Mouse (Mus musculus): ENCODE results near the gene Kdm7a. TPM values are rescaled to one million over a fixed set of nuclear protein-coding genes. Genes with fewer than 3 reads are reported as not detected.

Kdm7a gene
- total RNA-seq, 1 experiment from 2014 or later, result 27.6 TPM

GRCm38 (mm10) chr6:39217138-39217537, 10.5 kb upstream of the Kdm7a start:
- no peak for ATAC-seq (replicated peaks in 1 of 2; ENCODE audit: insufficient read depth in 1 of 2, low FRiP score in 2 of 2, low TSS enrichment in 1 of 2, low read depth in 1 of 2, poor library complexity in 2 of 2, severe bottlenecking in 2 of 2)

- ATAC-seq (replicated peaks in 1 of 2; ENCODE audit: insufficient read depth in 1 of 2, low FRiP score in 2 of 2, low TSS enrichment in 1 of 2, low read depth in 1 of 2, poor library complexity in 2 of 2, severe bottlenecking in 2 of 2), result no peak
Observed at GRCm38 (mm10) chr6:39214949-39215606, 8.5 kb upstream of the Kdm7a start.

- no peak for ATAC-seq (replicated peaks in 1 of 2; ENCODE audit: insufficient read depth in 1 of 2, low FRiP score in 2 of 2, low TSS enrichment in 1 of 2, low read depth in 1 of 2, poor library complexity in 2 of 2, severe bottlenecking in 2 of 2)
Observed at GRCm38 (mm10) chr6:39209677-39210076, 3.1 kb upstream of the Kdm7a start.

- no peak for ATAC-seq (replicated peaks in 1 of 2; ENCODE audit: insufficient read depth in 1 of 2, low FRiP score in 2 of 2, low TSS enrichment in 1 of 2, low read depth in 1 of 2, poor library complexity in 2 of 2, severe bottlenecking in 2 of 2)
Observed at GRCm38 (mm10) chr6:39208181-39208580, 1.6 kb upstream of the Kdm7a start.

- ATAC-seq (replicated peaks in 1 of 2; ENCODE audit: insufficient read depth in 1 of 2, low FRiP score in 2 of 2, low TSS enrichment in 1 of 2, low read depth in 1 of 2, poor library complexity in 2 of 2, severe bottlenecking in 2 of 2), result no peak
Observed at GRCm38 (mm10) chr6:39205650-39206580, 674 bp downstream of the Kdm7a start.

GRCm38 (mm10) chr6:39205064-39205649, 1.4 kb downstream of the Kdm7a start:
- peak; percentile 74 to 79 for ATAC-seq (replicated peaks in 1 of 2; ENCODE audit: insufficient read depth in 1 of 2, low FRiP score in 2 of 2, low TSS enrichment in 1 of 2, low read depth in 1 of 2, poor library complexity in 2 of 2, severe bottlenecking in 2 of 2)

GRCm38 (mm10) chr6:39204444-39204843, 2.1 kb downstream of the Kdm7a start:
- no peak for ATAC-seq (replicated peaks in 1 of 2; ENCODE audit: insufficient read depth in 1 of 2, low FRiP score in 2 of 2, low TSS enrichment in 1 of 2, low read depth in 1 of 2, poor library complexity in 2 of 2, severe bottlenecking in 2 of 2)

GRCm38 (mm10) chr6:39203236-39203635, 3.4 kb downstream of the Kdm7a start:
- ATAC-seq (replicated peaks in 1 of 2; ENCODE audit: insufficient read depth in 1 of 2, low FRiP score in 2 of 2, low TSS enrichment in 1 of 2, low read depth in 1 of 2, poor library complexity in 2 of 2, severe bottlenecking in 2 of 2), result no peak

- no peak for ATAC-seq (replicated peaks in 1 of 2; ENCODE audit: insufficient read depth in 1 of 2, low FRiP score in 2 of 2, low TSS enrichment in 1 of 2, low read depth in 1 of 2, poor library complexity in 2 of 2, severe bottlenecking in 2 of 2)
Observed at GRCm38 (mm10) chr6:39193006-39193405, 13.6 kb downstream of the Kdm7a start.

- ATAC-seq (replicated peaks in 1 of 2; ENCODE audit: insufficient read depth in 1 of 2, low FRiP score in 2 of 2, low TSS enrichment in 1 of 2, low read depth in 1 of 2, poor library complexity in 2 of 2, severe bottlenecking in 2 of 2), result no peak
Observed at GRCm38 (mm10) chr6:39191518-39191917, 15.1 kb downstream of the Kdm7a start.

GRCm38 (mm10) chr6:39187227-39187626, 19.4 kb downstream of the Kdm7a start:
- ATAC-seq (replicated peaks in 1 of 2; ENCODE audit: insufficient read depth in 1 of 2, low FRiP score in 2 of 2, low TSS enrichment in 1 of 2, low read depth in 1 of 2, poor library complexity in 2 of 2, severe bottlenecking in 2 of 2), result no peak; a peak in 1 of 4 replicates

- ATAC-seq (replicated peaks in 1 of 2; ENCODE audit: insufficient read depth in 1 of 2, low FRiP score in 2 of 2, low TSS enrichment in 1 of 2, low read depth in 1 of 2, poor library complexity in 2 of 2, severe bottlenecking in 2 of 2), result no peak
Observed at GRCm38 (mm10) chr6:39169089-39169488, 37.5 kb downstream of the Kdm7a start.

- ATAC-seq (replicated peaks in 1 of 2; ENCODE audit: insufficient read depth in 1 of 2, low FRiP score in 2 of 2, low TSS enrichment in 1 of 2, low read depth in 1 of 2, poor library complexity in 2 of 2, severe bottlenecking in 2 of 2), result no peak
Observed at GRCm38 (mm10) chr6:39164891-39165290, 41.7 kb downstream of the Kdm7a start.

- no peak for ATAC-seq (replicated peaks in 1 of 2; ENCODE audit: insufficient read depth in 1 of 2, low FRiP score in 2 of 2, low TSS enrichment in 1 of 2, low read depth in 1 of 2, poor library complexity in 2 of 2, severe bottlenecking in 2 of 2)
Observed at GRCm38 (mm10) chr6:39161975-39162374, 44.6 kb downstream of the Kdm7a start.

- no peak for ATAC-seq (replicated peaks in 1 of 2; ENCODE audit: insufficient read depth in 1 of 2, low FRiP score in 2 of 2, low TSS enrichment in 1 of 2, low read depth in 1 of 2, poor library complexity in 2 of 2, severe bottlenecking in 2 of 2)
Observed at GRCm38 (mm10) chr6:39146041-39146440, 60.5 kb downstream of the Kdm7a start.

- no peak for ATAC-seq (replicated peaks in 1 of 2; ENCODE audit: insufficient read depth in 1 of 2, low FRiP score in 2 of 2, low TSS enrichment in 1 of 2, low read depth in 1 of 2, poor library complexity in 2 of 2, severe bottlenecking in 2 of 2)
Observed at GRCm38 (mm10) chr6:39132556-39132955, 74.0 kb downstream of the Kdm7a start.

GRCm38 (mm10) chr6:39131480-39131879, 75.1 kb downstream of the Kdm7a start:
- ATAC-seq (replicated peaks in 1 of 2; ENCODE audit: insufficient read depth in 1 of 2, low FRiP score in 2 of 2, low TSS enrichment in 1 of 2, low read depth in 1 of 2, poor library complexity in 2 of 2, severe bottlenecking in 2 of 2), result no peak

GRCm38 (mm10) chr6:39124719-39125118, 81.9 kb downstream of the Kdm7a start:
- no peak for ATAC-seq (replicated peaks in 1 of 2; ENCODE audit: insufficient read depth in 1 of 2, low FRiP score in 2 of 2, low TSS enrichment in 1 of 2, low read depth in 1 of 2, poor library complexity in 2 of 2, severe bottlenecking in 2 of 2)

Measured in hematopoietic stem cell, adult 5-6 weeks (primary cell).